Comparison of ENCODE assay signal across 10 mouse cellular contexts in the genomic region with DNA sequence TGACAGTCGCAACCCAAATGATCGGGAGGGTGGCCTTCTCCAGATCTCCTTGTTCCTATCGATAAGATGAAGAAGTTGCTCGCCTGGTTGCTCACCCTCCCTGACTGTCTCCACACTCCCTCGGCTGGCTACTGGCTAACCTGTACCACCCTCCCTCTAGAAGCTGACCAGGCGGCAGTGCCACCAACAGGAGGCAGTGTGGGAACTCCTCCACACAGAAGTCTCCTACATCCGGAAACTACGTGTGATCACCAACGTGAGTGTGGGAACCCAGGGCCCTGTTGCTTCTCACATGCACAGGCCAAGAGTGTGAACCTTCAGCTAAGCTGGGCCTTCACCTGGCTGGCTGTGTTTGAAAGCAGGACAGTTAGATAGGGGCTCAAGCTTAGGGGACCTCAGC. TPM values are rescaled to one million over a fixed set of nuclear protein-coding genes. Genes with fewer than 3 reads are reported as not detected.
A peak's percentile ranks its signal among the peaks of the same experiment; 100 is the strongest.
DNase-seq lines count a peak whose midpoint lies in the region; ATAC-seq and TF ChIP-seq lines count a peak whose summit lies in the region.
"Had no signal": no experiment of that assay in that cellular context is flagged by ENCODE, and none has a peak within 500 bp of the region (broad histone marks: within the 10 kb centered on the region; RNA-seq: fewer than 3 reads in every experiment).

No protein-coding gene starts in this region.

- H3K4me1 ChIP-seq in kidney, embryonic 14.5 days (ENCODE audit: control insufficient read depth, insufficient read depth, low read length), result peaks cover 28% of the 10 kb centered on the region

- peaks cover 60% of the 10 kb centered on the region for H3K36me3 ChIP-seq in kidney, embryonic 14.5 days (ENCODE audit: control insufficient read depth, insufficient read depth, low read length)

- peak; percentile 53 for TF ChIP-seq CTCF in layer of hippocampus, adult 2 months (conservative IDR thresholded peaks at IDR 0.05)

- ATAC-seq in CD4-positive, CD25-positive, alpha-beta regulatory T cell, adult 4 months, result no peak
- no peak; the same call in 1 of the 2 replicates for ATAC-seq in kidney, embryonic 14.5 days (ENCODE audit: low FRiP score, low TSS enrichment)

- H3K27ac ChIP-seq in layer of hippocampus, adult 2 months, result no peak overlapping the region
- 0 out of 2 replicates have a peak overlapping the region, but pooled peaks have one; percentile 92 for H3K27ac ChIP-seq in kidney, embryonic 14.5 days (ENCODE audit: low read depth, low read length)

- H3K9ac ChIP-seq in kidney, embryonic 14.5 days (ENCODE audit: low read depth, low read length), result no peak overlapping the region

- H3K9me3 ChIP-seq in kidney, embryonic 14.5 days (ENCODE audit: control insufficient read depth, low read length), result no peaks in the 10 kb centered on the region
- H3K9me3 ChIP-seq: hindbrain, embryonic 15.5 days had no signal

- H3K4me3 ChIP-seq in layer of hippocampus, adult 2 months, result no peak overlapping the region
- no peak overlapping the region for H3K4me3 ChIP-seq in kidney, embryonic 14.5 days (ENCODE audit: low read length)

- no peak overlapping the region for H3K4me2 ChIP-seq in kidney, embryonic 14.5 days (replicated peaks; ENCODE audit: low read depth, low read length)

- WGBS in kidney, embryonic 14.5 days, result 51% methylated on average over 9 of the region's 9 CpGs

- peak; percentile 60 for DNase-seq in CD4-positive, CD25-positive, alpha-beta regulatory T cell, adult 2 months (ENCODE audit: low read depth, low spot score)
- DNase-seq in layer of hippocampus, adult 2 months (ENCODE audit: low spot score in 2 of 2), result no peak
- DNase-seq in layer of hippocampus, postnatal 25 days (ENCODE audit: extremely low spot score in 1 of 2, low spot score in 1 of 2), result no peak
- peak; percentile 39 for DNase-seq in naive thymus-derived CD4-positive, alpha-beta T cell, adult 2 months (ENCODE audit: low read depth)
- no peak for DNase-seq in cerebellum, postnatal 36 days
- no peak for DNase-seq in cerebellum, adult 9-11 months

- no peaks in the 10 kb centered on the region for H3K27me3 ChIP-seq in kidney, embryonic 14.5 days (ENCODE audit: control insufficient read depth, insufficient read depth, low read length)
- H3K27me3 ChIP-seq: hindbrain, embryonic 15.5 days had no signal

RNA-seq across cellular contexts. Expression of gene Tnfrsf25, which starts 9.0 kb away (rescaled TPM):
- polyA plus RNA-seq in CD4-positive, CD25-positive, alpha-beta regulatory T cell, adult 4 months (2017; shearing (Covaris generic)), result 100 to 1,000 TPM; 125 to 170 TPM
- 10 to 100 TPM; 22.7 to 48.4 TPM for total RNA-seq in layer of hippocampus, adult 2 months (2021)
- total RNA-seq in layer of hippocampus, postnatal 25 days (2021), result 10 to 100 TPM; 26.4 to 42.6 TPM
- polyA plus RNA-seq in kidney, embryonic 14.5 days (2014; fragmentation: Nextera tagmentation; extraction: Ambion mirVana), result 0.57 and 1.9 TPM in 2 replicates

RNA-seq across cellular contexts. Expression of gene Plekhg5, which starts 34.4 kb away (rescaled TPM):
- polyA plus RNA-seq in CD4-positive, CD25-positive, alpha-beta regulatory T cell, adult 4 months (2017; shearing (Covaris generic)), result 1 to 10 TPM; 1.7 to 2.4 TPM
- total RNA-seq in layer of hippocampus, adult 2 months (2021), result 100 to 1,000 TPM; 163 to 164 TPM
- 100 to 1,000 TPM; 128 to 173 TPM for total RNA-seq in layer of hippocampus, postnatal 25 days (2021)
- polyA plus RNA-seq in kidney, embryonic 14.5 days (2014; fragmentation: Nextera tagmentation; extraction: Ambion mirVana), result 10.4 and 16.1 TPM in 2 replicates

RNA-seq across cellular contexts. Expression of gene Espn, which starts 45.4 kb away (rescaled TPM):
- polyA plus RNA-seq in CD4-positive, CD25-positive, alpha-beta regulatory T cell, adult 4 months (2017; shearing (Covaris generic)), result 1 to 10 TPM; 9.5 to 9.9 TPM
- 1 to 10 TPM; 1.2 to 1.9 TPM for total RNA-seq in layer of hippocampus, adult 2 months (2021)
- total RNA-seq in layer of hippocampus, postnatal 25 days (2021), result 1 to 10 TPM; 1.3 to 1.4 TPM
- polyA plus RNA-seq in kidney, embryonic 14.5 days (2014; fragmentation: Nextera tagmentation; extraction: Ambion mirVana), result 36.1 and 36.3 TPM in 2 replicates

RNA-seq across cellular contexts. Expression of gene Hes2, which starts 51.9 kb away (rescaled TPM):
- not detected for polyA plus RNA-seq in CD4-positive, CD25-positive, alpha-beta regulatory T cell, adult 4 months (2017; shearing (Covaris generic))
- total RNA-seq in layer of hippocampus, adult 2 months (2021), result not detected
- not detected for total RNA-seq in layer of hippocampus, postnatal 25 days (2021)
- polyA plus RNA-seq in kidney, embryonic 14.5 days (2014; fragmentation: Nextera tagmentation; extraction: Ambion mirVana), result not detected in 2 replicates
- total RNA-seq: left cerebral cortex, postnatal 14 days had no signal
- polyA plus RNA-seq: hindbrain, embryonic 15.5 days had no signal

Comparison
In these comparisons a context has a peak if more than half of its experiments do, and no peak if none do; other contexts are left out.
1. DNase-seq: peak in CD4-positive, CD25-positive, alpha-beta regulatory T cell, adult 2 months (single experiment) and naive thymus-derived CD4-positive, alpha-beta T cell, adult 2 months (single experiment); none in layer of hippocampus, adult 2 months (0 of 2), layer of hippocampus, postnatal 25 days (0 of 2), cerebellum, postnatal 36 days (0 of 2) and cerebellum, adult 9-11 months (single experiment).